Mouse (Mus musculus): ENCODE data around the gene Dnah6. TPM values are rescaled to one million over a fixed set of nuclear protein-coding genes. Genes with fewer than 3 reads are reported as not detected.

Gene Dnah6
- polyA plus RNA-seq, 2 experiments: 0.04 to 0.06 TPM

- Histone ChIP-seq H3K27ac (replicated peaks; ENCODE audit: low read depth, low read length) (no peak overlapping the region), H3K4me2 (replicated peaks; ENCODE audit: low read depth, low read length, severe bottlenecking) (no peak overlapping the region), H3K9me3 (ENCODE audit: control insufficient read depth, low read length) (no peaks in the 10 kb centered on the region), H3K36me3 (ENCODE audit: control insufficient read depth, insufficient read depth, low read length) (no peaks in the 10 kb centered on the region), H3K9ac (ENCODE audit: low read depth, low read length, severe bottlenecking) (no peak overlapping the region), H3K4me1 (ENCODE audit: control insufficient read depth, insufficient read depth, low read length) (no peaks in the 10 kb centered on the region), H3K4me3 (replicated peaks; ENCODE audit: low read length) (no peak overlapping the region), H3K27me3 (ENCODE audit: control insufficient read depth, insufficient read depth, low read length) (no peaks in the 10 kb centered on the region)
- 62% methylated on average over 3 of the region's 3 CpGs for WGBS
- DNase-seq (ENCODE audit: low spot score) (no peak), ATAC-seq (ENCODE audit: low FRiP score, low read depth) (no peak)
- no peak for TF ChIP-seq POLR2A (IDR thresholded peaks at IDR 0.05; ENCODE audit: borderline replicate concordance, extremely low read depth, insufficient read depth, insufficient read length)
Measured at GRCm38 (mm10) chr6:73072093-73072786, 149.2 kb downstream of the Dnah6 start.

- TF ChIP-seq POLR2A (IDR thresholded peaks at IDR 0.05; ENCODE audit: borderline replicate concordance, extremely low read depth, insufficient read depth, insufficient read length): no peak
- 89% methylated on average over 3 of the region's 3 CpGs for WGBS
- no peaks in the 10 kb centered on the region for H3K36me3 ChIP-seq (ENCODE audit: control insufficient read depth, insufficient read depth, low read length)
- no peaks in the 10 kb centered on the region for H3K4me1 ChIP-seq (ENCODE audit: control insufficient read depth, insufficient read depth, low read length)
- H3K9me3 ChIP-seq (ENCODE audit: control insufficient read depth, low read length): no peaks in the 10 kb centered on the region
- DNase-seq (ENCODE audit: low spot score) (no peak), ATAC-seq (ENCODE audit: low FRiP score, low read depth) (no peak)
- no peak overlapping the region for H3K4me2 ChIP-seq (replicated peaks; ENCODE audit: low read depth, low read length, severe bottlenecking)
- H3K4me3 ChIP-seq (replicated peaks; ENCODE audit: low read length): no peak overlapping the region
- no peaks in the 10 kb centered on the region for H3K27me3 ChIP-seq (ENCODE audit: control insufficient read depth, insufficient read depth, low read length)
- H3K27ac ChIP-seq (replicated peaks; ENCODE audit: low read depth, low read length): no peak overlapping the region
- no peak overlapping the region for H3K9ac ChIP-seq (ENCODE audit: low read depth, low read length, severe bottlenecking)
Measured at GRCm38 (mm10) chr6:73071214-73071613, 150.2 kb downstream of the Dnah6 start.

- DNase-seq (ENCODE audit: low spot score) (no peak), ATAC-seq (ENCODE audit: low FRiP score, low read depth) (no peak)
- no peaks in the 10 kb centered on the region for H3K36me3 ChIP-seq (ENCODE audit: control insufficient read depth, insufficient read depth, low read length)
- H3K27me3 ChIP-seq (ENCODE audit: control insufficient read depth, insufficient read depth, low read length): no peaks in the 10 kb centered on the region
- no peak overlapping the region for H3K4me2 ChIP-seq (replicated peaks; ENCODE audit: low read depth, low read length, severe bottlenecking)
- no peaks in the 10 kb centered on the region for H3K9me3 ChIP-seq (ENCODE audit: control insufficient read depth, low read length)
- no peak overlapping the region for H3K9ac ChIP-seq (ENCODE audit: low read depth, low read length, severe bottlenecking)
- no peak overlapping the region for H3K4me3 ChIP-seq (replicated peaks; ENCODE audit: low read length)
- TF ChIP-seq POLR2A (IDR thresholded peaks at IDR 0.05; ENCODE audit: borderline replicate concordance, extremely low read depth, insufficient read depth, insufficient read length): no peak
- no peak overlapping the region for H3K27ac ChIP-seq (replicated peaks; ENCODE audit: low read depth, low read length)
- 79% methylated on average over 6 of the region's 6 CpGs for WGBS
- no peaks in the 10 kb centered on the region for H3K4me1 ChIP-seq (ENCODE audit: control insufficient read depth, insufficient read depth, low read length)
Measured at GRCm38 (mm10) chr6:73070663-73071062, 150.8 kb downstream of the Dnah6 start.

GRCm38 (mm10) chr6:73064551-73064950 lies 156.9 kb downstream of the Dnah6 start:
- DNase-seq (ENCODE audit: low spot score): no peak
- Histone ChIP-seq H3K36me3 (ENCODE audit: control insufficient read depth, insufficient read depth, low read length) (no peaks in the 10 kb centered on the region), H3K4me1 (ENCODE audit: control insufficient read depth, insufficient read depth, low read length) (no peaks in the 10 kb centered on the region), H3K4me3 (replicated peaks; ENCODE audit: low read length) (no peak overlapping the region), H3K27ac (replicated peaks; ENCODE audit: low read depth, low read length) (no peak overlapping the region), H3K9ac (ENCODE audit: low read depth, low read length, severe bottlenecking) (no peak overlapping the region), H3K4me2 (replicated peaks; ENCODE audit: low read depth, low read length, severe bottlenecking) (no peak overlapping the region), H3K27me3 (ENCODE audit: control insufficient read depth, insufficient read depth, low read length) (no peaks in the 10 kb centered on the region), H3K9me3 (ENCODE audit: control insufficient read depth, low read length) (no peaks in the 10 kb centered on the region)
- WGBS: 80% methylated on average over 3 of the region's 3 CpGs
- no peak for TF ChIP-seq POLR2A (IDR thresholded peaks at IDR 0.05; ENCODE audit: borderline replicate concordance, extremely low read depth, insufficient read depth, insufficient read length)
- ATAC-seq (ENCODE audit: low FRiP score, low read depth): no peak

- H3K36me3 ChIP-seq (ENCODE audit: control insufficient read depth, insufficient read depth, low read length): no peaks in the 10 kb centered on the region
- no peak for TF ChIP-seq POLR2A (IDR thresholded peaks at IDR 0.05; ENCODE audit: borderline replicate concordance, extremely low read depth, insufficient read depth, insufficient read length)
- no peaks in the 10 kb centered on the region for H3K4me1 ChIP-seq (ENCODE audit: control insufficient read depth, insufficient read depth, low read length)
- H3K27me3 ChIP-seq (ENCODE audit: control insufficient read depth, insufficient read depth, low read length): no peaks in the 10 kb centered on the region
- 73% methylated on average over 7 of the region's 7 CpGs for WGBS
- no peak overlapping the region for H3K4me2 ChIP-seq (replicated peaks; ENCODE audit: low read depth, low read length, severe bottlenecking)
- ATAC-seq (ENCODE audit: low FRiP score, low read depth): no peak
- no peak overlapping the region for H3K4me3 ChIP-seq (replicated peaks; ENCODE audit: low read length)
- no peak overlapping the region for H3K27ac ChIP-seq (replicated peaks; ENCODE audit: low read depth, low read length)
- H3K9me3 ChIP-seq (ENCODE audit: control insufficient read depth, low read length): 0 out of 2 replicates have a peak, but pooled peaks cover 7% of the 10 kb centered on the region
- no peak for DNase-seq (ENCODE audit: low spot score)
- no peak overlapping the region for H3K9ac ChIP-seq (ENCODE audit: low read depth, low read length, severe bottlenecking)
Measured at GRCm38 (mm10) chr6:73059596-73060121, 161.8 kb downstream of the Dnah6 start.
